Comparison of ENCODE assay signal across 16 mouse cellular contexts in the genomic region with DNA sequence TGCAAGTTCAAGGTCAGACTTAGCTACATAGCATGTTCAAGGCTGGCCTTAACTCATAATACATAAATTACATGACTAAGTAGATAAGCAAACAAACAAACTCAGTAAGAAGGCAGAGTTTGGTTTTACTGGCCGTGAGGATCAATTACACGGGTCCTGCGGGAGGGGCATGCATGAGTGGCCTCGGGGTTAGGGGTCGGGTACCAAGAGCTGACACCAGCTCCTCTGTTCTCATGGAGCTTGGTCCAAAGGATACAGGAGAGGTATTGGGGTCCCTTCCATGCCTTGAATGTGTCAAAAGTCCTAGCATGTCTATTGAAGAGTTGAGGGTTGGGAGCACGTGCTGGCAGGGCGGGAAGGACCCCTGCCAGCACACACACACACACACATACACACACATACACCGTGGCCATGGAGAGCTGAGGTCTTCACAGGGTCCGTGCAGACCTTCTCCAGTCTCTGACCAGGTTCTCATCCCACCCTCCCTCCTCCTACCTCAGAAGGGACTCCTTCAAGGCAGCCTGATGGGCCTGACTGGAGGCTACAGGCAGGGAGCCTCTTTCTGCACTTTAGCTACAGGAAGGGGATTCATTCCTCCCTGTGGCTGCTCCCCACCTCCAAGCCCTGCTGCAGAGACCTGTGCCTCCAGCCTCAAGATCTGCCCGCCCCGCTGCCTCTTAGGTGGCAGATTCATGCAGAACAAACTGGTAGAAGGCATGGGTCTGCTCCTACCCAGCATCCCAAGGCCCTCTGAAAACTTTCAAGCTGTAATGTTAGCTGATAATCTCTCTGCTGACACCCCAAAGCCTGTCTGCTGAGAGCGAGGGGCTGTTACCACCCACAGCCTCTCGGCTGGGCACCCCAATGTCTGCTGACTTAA.
A peak's percentile ranks its signal among the peaks of the same experiment; 100 is the strongest.
DNase-seq lines count a peak whose midpoint lies in the region; ATAC-seq and TF ChIP-seq lines count a peak whose summit lies in the region.
"Had no signal": no experiment of that assay in that cellular context is flagged by ENCODE, and none has a peak within 500 bp of the region (broad histone marks: within the 10 kb centered on the region; RNA-seq: fewer than 3 reads in every experiment).

No protein-coding gene starts in this region.

- H3K9ac ChIP-seq in heart, adult 2 months (ENCODE audit: low read depth, low read length), result no peak overlapping the region
- no peak overlapping the region for H3K9ac ChIP-seq in heart, embryonic 15.5 days
- H3K9ac ChIP-seq: embryonic facial prominence, embryonic 12.5 days; forebrain, embryonic 13.5 days; midbrain, embryonic 15.5 days had no signal

- H3K27ac ChIP-seq in heart, adult 2 months, result no peak overlapping the region
- H3K27ac ChIP-seq in heart, embryonic 15.5 days, result peak overlapping the region; percentile 38; the same call in 1 of the 2 replicates
- H3K27ac ChIP-seq: embryonic facial prominence, embryonic 12.5 days; forebrain, embryonic 13.5 days; midbrain, embryonic 15.5 days had no signal

- no peak for TF ChIP-seq EP300 in heart, adult 2 months (IDR thresholded peaks at IDR 0.05; ENCODE audit: insufficient read depth, low read depth, low read length)

- no peak for TF ChIP-seq POLR2A in heart, adult 2 months (IDR thresholded peaks at IDR 0.05; ENCODE audit: insufficient read depth, low read depth, low read length)

- peak; percentile 5 to 26 for DNase-seq in heart, adult 2 months
- no peak for DNase-seq in heart, postnatal 25 days (ENCODE audit: low spot score)
- peak; percentile 18 to 19 for DNase-seq in right cerebral cortex, postnatal 10 days (ENCODE audit: low spot score in 2 of 2)
- DNase-seq in right cerebral cortex, adult 2 months (ENCODE audit: low spot score in 2 of 2), result no peak
- DNase-seq in kidney, postnatal 36 days, result peak; percentile 27 to 39
- no peak for DNase-seq in left cerebral cortex, postnatal 36 days (ENCODE audit: low spot score in 2 of 2)
- DNase-seq: cerebellum, adult 9-10 months; left cerebral cortex, postnatal 4 days; thymus, adult 2 months had no signal

- no peak overlapping the region for H3K4me2 ChIP-seq in heart, embryonic 15.5 days
- H3K4me2 ChIP-seq: embryonic facial prominence, embryonic 12.5 days; forebrain, embryonic 13.5 days; midbrain, embryonic 15.5 days had no signal

- ATAC-seq in heart, embryonic 15.5 days (replicated peaks; ENCODE audit: insufficient number of reproducible peaks, insufficient read depth, low FRiP score, low read depth), result no peak
- ATAC-seq in megakaryocyte-erythroid progenitor cell, adult 5-6 weeks (replicated peaks; ENCODE audit: low FRiP score, low TSS enrichment, poor library complexity, severe bottlenecking), result no peak
- ATAC-seq: CD4-positive, CD25-positive, alpha-beta regulatory T cell, adult 4 months; forebrain, embryonic 13.5 days; intestine, postnatal 0 days; midbrain, embryonic 15.5 days had no signal

- no peak for TF ChIP-seq CTCF in heart, adult 2 months (IDR thresholded peaks at IDR 0.05)

- H3K4me3 ChIP-seq in heart, adult 2 months, result no peak overlapping the region
- H3K4me3 ChIP-seq in heart, embryonic 15.5 days, result no peak overlapping the region
- H3K4me3 ChIP-seq: embryonic facial prominence, embryonic 12.5 days; forebrain, embryonic 13.5 days; midbrain, embryonic 15.5 days had no signal

- intact Hi-C loops in heart, adult 2 months (cut with DNase I), result no loop called here
- intact Hi-C loops in heart, postnatal 25 days (cut with DNase I), result no loop called here
- intact Hi-C loops in left cerebral cortex, postnatal 36 days (cut with DNase I), result no loop called here

- no peaks in the 10 kb centered on the region for H3K27me3 ChIP-seq in heart, adult 2 months (ENCODE audit: control insufficient read depth, insufficient read depth, low read length)
- H3K27me3 ChIP-seq in heart, embryonic 15.5 days, result no peaks in the 10 kb centered on the region
- H3K27me3 ChIP-seq: embryonic facial prominence, embryonic 12.5 days; forebrain, embryonic 13.5 days; midbrain, embryonic 15.5 days had no signal

- 0 out of 2 replicates have a peak, but pooled peaks cover 3% of the 10 kb centered on the region for H3K4me1 ChIP-seq in heart, adult 2 months (ENCODE audit: control insufficient read depth, insufficient read depth, low read length)
- peaks cover 35% of the 10 kb centered on the region for H3K4me1 ChIP-seq in heart, embryonic 15.5 days (replicated peaks)

- H3K79me2 ChIP-seq in heart, adult 2 months (replicated peaks; ENCODE audit: control insufficient read depth, insufficient read depth, low read length), result no peaks in the 10 kb centered on the region

- H3K9me3 ChIP-seq in heart, embryonic 15.5 days (replicated peaks), result no peaks in the 10 kb centered on the region
- H3K9me3 ChIP-seq: forebrain, embryonic 13.5 days; midbrain, embryonic 15.5 days had no signal

- no peaks in the 10 kb centered on the region for H3K36me3 ChIP-seq in heart, adult 2 months (ENCODE audit: control insufficient read depth, insufficient read depth, low read length)
- H3K36me3 ChIP-seq in heart, embryonic 15.5 days, result peaks cover 22% of the 10 kb centered on the region; the same call in 1 of the 2 replicates
- H3K36me3 ChIP-seq: midbrain, embryonic 15.5 days had no signal

- 80% methylated on average over 13 of the region's 13 CpGs for WGBS in heart, adult 2 months
- WGBS in heart, embryonic 15.5 days, result 81% methylated on average over 13 of the region's 13 CpGs

Comparison
In these comparisons a context has a peak if more than half of its experiments do, and no peak if none do; other contexts are left out.
1. DNase-seq: peak in heart, adult 2 months (2 of 2), right cerebral cortex, postnatal 10 days (2 of 2) and kidney, postnatal 36 days (2 of 2); none in heart, postnatal 25 days (single experiment), right cerebral cortex, adult 2 months (0 of 2) and left cerebral cortex, postnatal 36 days (0 of 2).